Mouse (Mus musculus) WW6 (cell line): Measurements from ENCODE around the gene Gm3727.
"Not testable (repeated sequence)": the region's sequence is repeated elsewhere in the genome, so short reads cannot be mapped to it uniquely, and the experiment has no call there.

Source experiments
- DNase-seq: peaks from one replicate; pipeline ENCODE4 v3.0.0-alpha.2; 2013; ENCODE audit warnings: low read depth, low spot score

Gene Gm3727

GRCm38 (mm10) chr14:7264614-7265013 is at the start of gene Gm3727:
Gm3727 (minus strand) TSS chr14:7264714.
- not testable (repeated sequence) for DNase-seq

- DNase-seq, result peak; percentile 3
Observed at GRCm38 (mm10) chr14:7243498-7243897, 21.0 kb downstream of the Gm3727 start.
